Mouse (Mus musculus): ENCODE data around the gene Kdm4a.
A peak's percentile ranks its signal among the peaks of the same experiment; 100 is the strongest.

Gene Kdm4a

DNA sequence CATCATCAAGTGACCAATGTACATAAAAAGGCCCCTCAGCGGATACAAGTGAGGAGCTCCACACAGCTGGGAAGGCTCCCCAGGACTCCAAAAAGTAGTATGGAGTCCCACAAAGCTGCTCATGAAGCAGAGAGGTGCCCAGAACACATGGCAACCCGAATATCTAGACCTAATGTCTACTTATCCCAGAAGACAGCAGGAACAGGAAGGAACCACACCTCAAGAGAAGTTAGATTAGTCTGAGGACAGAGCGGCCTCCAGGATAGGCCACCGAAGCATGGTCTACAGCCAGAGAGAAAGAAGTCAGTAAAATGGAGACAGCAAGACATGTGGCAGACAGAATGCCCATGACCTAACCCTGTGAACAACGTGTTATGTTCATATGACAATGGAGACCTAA is 25.0 kb downstream of the Kdm4a start:
- DNase-seq (ENCODE audit: low spot score), result no peak

DNA sequence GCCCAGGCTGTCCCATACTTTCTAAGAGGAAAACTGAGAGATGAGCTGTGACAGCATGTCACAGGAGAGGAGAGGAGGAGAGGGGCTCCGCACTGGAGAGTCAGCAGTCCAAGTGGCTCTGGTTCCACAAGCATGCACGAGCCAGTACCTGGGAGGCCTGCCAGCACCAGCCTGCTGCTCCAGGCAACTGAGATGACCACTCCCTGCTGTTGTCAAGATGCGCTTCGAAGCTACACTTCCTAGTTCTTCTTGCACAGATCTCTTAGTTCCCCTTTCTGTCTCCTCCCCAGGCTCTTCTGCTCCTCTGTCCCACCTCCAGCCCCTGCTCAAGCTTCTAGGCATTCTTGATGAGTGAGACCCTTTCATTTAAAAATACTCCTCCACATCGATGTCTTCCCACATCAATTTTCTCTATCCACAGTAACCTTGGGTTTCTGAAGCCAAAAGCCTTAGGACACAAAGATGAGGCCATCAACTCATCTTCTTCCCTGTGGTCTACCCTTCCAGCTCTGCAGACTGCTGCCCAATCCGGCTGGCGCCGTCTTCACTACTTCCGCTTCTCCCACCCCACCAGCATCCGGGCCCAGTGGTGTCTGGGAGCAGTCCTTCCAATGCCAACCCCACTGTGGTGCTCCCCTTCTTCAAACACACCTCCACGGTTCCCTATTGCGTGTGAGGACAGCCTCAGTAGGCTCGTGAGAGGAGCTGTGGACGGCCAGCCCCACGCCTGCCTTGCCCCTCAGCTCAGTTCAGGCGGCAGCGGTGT is 27.6 kb downstream of the Kdm4a start:
- DNase-seq (ENCODE audit: low spot score), result no peak

DNA sequence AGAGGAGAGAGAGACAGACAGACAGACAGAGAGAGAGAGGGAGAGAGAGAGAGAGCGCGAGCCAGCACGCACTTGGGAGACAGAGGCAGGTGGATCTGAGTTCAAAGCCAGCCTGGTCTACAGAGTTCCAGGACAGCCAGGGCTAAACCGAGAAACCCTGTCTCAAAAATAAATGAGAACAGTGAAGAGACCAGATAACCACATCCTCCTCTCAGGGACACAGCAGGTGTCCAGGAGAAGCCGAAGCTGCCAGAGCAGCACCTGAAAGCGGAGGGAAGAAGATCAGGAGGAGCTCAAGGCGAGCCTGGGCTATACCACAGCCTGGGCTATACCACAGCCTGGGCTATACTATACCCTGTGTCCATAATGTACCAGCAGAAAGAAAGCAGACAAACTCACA is 29.0 kb downstream of the Kdm4a start:
- no peak for DNase-seq (ENCODE audit: low spot score)

DNA sequence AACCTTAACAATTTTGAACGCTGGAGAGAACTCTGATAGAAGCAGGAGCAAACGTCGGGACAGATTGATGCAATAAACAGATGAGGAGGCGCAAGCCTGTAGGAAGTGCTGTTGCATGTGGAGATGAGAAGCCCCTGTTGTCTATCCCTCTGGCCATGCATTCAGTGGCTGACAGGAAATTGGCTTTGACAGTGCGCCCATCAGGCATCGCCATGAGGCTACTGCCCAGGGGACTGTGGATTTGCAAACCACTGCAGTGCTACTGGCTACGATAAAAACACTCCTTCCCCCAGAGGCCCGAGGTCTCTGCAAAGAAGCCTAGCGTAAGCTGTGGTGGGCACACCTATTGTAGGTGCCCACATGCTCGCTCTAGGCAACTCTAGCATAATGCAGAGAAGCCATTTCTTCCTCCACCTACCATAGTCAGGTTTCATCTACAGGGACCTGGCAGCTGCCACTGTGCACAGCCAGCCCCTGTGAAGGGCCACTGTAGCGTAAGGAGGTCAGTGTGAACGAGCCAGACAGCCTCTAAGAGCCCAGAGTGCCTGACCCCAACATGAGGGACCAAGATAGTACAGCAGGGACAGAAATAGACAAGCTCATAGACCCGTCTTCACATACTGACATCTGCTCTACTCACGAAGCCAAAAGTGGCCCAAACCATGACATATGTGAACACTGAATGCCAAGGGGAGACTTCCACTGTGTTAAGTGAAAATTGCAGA is 29.7 kb downstream of the Kdm4a start:
- DNase-seq (ENCODE audit: low spot score), result no peak

DNA sequence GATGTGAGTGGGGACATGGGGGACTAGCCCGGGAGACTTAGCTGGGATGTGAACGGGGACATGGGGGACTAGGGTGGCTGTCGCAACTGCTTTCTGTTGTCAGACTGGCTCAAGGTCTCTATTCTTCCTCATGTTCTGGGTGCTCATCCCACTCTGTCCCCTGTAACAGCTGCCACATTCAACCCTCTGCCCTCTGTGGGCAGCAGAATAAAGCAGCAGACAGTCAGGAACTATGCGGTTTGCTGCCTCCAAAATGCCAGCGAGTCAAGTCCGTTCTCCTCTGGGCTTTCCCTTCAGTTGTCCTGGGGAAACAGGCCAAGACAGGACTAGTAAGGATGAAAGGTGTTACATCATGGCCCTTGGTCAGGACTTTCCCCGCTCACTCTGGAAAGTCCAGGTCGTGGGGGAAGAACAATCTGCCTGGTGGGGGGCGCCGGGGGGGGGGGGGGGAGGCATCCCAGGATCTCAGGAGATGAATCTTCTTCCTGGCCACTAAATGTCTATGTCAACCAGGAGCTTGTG is 30.7 kb downstream of the Kdm4a start:
- DNase-seq (ENCODE audit: low spot score), result no peak

DNA sequence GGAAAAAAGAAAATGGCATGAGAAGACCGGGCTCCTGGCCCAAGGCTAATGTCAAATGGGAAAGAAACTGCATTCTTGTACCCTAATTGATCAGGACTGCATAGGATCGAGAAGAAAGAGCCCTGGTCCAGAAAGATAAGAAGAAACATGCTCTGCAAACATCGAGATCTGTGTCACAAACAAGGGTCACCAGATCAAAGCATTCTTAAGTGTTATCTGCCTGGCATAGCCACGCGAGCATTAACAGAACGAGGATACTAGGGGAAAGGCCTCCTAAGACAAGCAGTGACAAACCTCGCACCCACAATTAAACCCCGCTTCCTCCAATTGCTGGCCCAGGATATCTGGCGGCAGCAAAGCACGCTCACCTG is 31.5 kb downstream of the Kdm4a start:
- DNase-seq (ENCODE audit: low spot score), result no peak

DNA sequence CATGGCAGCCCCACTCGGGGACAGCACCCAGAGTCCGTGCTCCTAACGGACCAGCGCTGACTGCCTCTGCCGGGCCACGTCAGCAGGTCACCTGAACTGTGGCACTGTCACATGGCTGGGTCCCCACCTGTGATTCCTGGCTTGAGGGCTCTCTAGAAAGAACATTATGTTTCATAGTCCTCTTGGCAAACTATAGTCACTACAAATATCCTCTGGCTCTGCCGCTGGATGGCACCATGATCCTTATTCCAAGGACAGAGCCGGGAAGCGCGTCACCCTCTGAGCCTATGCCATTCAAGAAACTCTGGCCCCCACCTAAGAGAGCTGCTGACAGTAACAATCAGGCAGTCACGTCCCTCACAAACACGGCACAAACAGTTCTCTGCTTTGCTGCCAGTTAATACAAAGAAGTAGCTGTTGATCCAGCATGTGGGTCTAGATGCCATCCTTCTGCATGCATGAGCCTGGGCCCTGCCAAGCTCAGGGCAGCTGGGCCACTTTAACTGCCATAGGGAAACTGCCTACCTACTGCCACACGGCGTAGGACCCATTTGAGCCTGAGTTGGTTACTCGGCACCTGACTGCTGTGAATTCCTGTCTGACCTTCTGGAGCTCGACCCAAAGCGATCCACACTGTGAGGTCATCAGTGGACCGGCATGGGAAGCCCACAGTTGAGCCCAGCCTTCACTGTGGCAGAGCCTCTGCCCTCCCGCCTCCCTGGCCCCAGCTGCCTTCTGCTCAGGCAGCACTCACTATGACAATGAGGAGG is 32.1 kb downstream of the Kdm4a start:
- DNase-seq (ENCODE audit: low spot score), result no peak

DNA sequence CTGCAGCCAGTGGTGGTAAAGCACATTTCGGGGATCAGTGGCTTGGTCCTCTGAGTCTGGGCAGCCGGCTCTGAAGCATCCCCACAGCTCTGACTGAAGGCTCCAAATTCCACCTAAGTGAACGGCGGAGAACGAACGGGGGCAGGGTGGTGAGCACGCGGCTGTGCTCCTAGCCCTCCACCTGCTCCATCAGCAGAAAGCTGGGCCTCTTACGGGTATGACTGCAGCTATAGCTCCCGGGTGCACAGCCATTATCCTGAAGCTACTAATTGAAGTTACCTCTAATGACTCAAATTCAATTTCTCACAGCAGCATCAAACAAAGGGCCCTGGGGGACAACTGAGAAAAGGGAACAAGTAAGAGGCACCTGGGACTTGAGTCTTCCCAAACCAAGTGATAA is 32.8 kb downstream of the Kdm4a start:
- DNase-seq (ENCODE audit: low spot score), result no peak

DNA sequence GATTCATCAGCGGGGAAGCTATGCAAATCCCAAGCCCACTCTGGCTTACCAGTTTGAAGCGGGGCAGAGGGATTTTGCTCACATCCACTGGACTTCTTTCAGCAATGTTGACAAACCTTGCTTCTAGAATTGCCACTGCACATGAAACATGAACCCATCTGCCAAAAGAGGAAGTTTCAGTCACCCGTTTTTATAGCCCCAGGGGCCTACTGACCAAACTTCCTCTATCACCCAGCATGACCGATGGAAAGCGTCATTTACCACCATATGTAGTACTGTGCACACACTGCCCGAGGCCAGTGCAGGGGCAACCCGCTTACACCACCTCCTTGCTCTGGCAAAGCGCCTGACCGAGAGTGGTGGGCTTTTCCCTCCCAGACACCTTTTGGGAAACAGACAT is 35.5 kb downstream of the Kdm4a start:
- no peak for DNase-seq (ENCODE audit: low spot score)

DNA sequence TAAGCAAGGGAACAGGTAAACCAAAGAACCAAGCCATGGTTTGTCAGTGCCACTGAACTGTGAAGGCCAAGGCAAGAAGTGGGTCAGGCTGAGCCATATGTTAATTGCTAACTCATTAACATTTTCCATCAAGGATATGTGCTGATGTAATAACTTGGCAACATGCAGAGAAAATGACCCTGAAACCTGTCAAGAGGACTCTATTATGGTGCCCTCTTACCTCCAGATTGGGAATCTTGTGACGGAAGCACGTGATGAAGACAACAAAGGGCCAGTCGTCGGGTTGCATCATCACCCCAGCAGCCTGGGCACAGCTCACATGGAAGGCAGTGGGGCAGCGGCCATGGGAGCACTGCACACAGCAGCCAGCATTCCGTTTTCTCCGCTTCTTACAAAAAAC is 36.2 kb downstream of the Kdm4a start:
- no peak for DNase-seq (ENCODE audit: low spot score)

DNA sequence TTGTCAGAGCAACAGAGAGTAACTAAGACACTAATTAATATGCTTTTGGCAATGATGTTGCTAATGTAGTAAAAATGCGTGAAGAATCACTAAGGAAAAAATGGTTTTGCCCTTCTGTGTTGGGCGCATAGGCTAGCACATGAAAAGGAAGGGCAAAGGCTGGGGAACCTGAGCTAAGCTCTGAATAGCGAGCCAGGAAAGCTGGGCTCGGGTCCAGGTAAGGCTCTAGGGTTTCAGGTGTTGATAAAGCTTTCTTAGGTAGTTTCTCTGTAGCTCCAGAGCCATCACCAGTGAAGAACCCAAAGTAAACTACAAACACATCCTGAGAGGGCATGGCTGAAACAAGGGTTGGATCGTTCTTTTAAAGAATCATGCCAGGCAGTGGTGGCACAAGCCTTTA is 38.3 kb downstream of the Kdm4a start:
- no peak for DNase-seq (ENCODE audit: low spot score)

DNA sequence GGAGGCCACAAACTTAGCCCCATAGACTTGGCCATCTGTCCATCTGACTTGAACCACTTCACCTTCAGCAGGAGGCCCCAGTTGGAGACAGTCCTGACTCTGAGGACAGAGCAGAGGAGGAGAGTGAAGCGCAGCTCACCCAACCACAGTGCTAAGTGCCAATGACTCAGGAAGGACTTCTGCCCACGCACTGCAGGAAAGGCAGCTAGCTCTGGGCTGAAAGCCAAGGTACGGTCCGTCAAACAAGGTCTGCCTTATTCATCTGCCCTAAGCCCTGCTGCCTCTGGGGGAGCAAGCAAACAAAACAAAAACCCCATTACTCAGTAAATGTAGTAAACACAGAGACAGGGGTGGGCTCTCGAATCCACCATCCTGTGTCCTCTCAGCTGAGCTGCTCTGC is 41.0 kb downstream of the Kdm4a start:
- no peak for DNase-seq (ENCODE audit: low spot score)

DNA sequence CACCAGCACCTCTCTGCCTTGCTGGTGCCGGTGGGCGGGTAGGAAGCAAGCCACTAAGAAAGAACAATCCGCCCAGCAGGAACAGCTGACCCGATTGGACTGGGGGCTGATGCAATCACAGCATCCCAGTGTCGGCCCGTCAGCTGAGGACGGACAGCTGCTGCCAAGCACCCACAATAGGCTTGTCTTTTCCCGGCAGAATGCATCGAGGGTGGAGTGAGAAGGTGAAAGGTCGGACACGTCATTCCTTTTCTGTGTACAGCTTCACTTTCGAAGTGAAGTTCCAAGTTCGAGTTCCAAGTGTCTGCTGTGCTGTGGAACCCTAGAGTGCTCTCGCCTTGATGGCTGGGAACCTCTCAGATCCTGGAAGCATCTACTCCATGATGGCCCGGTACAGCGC is 42.0 kb downstream of the Kdm4a start:
- no peak for DNase-seq (ENCODE audit: low spot score)

DNA sequence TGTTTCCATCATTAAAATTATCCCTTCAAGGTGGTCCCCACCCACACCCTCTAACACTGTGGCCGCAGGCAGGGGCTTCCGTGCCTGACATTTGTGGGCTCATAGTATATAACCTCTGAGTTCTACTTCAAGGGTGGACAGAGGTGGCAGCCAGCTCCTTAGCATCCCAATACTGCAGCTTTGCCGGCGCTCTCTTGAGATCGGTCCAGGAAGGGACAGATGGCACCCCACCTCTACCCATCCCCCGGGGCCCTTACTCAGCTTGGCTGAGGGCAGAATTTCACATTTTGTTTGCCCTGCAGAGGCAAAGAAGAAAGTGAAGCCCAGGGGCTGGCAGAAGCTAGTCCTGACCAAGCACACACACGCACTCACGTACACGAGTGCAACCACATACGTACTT is 42.5 kb downstream of the Kdm4a start:
- DNase-seq (ENCODE audit: low spot score), result no peak

DNA sequence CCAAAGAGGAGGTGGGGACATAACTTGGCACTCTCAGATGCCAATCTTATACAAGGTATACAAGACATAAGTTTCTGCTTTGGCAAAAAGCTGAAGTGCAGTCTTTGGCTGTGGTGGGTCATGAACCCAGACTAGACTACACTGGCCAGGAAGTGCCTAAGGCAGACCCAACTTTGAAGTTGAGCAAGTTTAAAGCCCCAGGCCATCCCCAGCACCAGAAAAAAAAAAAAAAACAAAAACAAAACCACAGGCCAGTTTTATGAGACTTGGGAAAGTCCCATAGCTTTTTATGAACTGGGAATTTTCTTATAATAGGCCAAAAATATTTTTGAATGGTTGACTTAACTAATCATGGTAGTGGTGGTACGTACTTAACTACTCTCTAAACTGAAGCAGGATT is 44.4 kb downstream of the Kdm4a start:
- DNase-seq (ENCODE audit: low spot score), result no peak

DNA sequence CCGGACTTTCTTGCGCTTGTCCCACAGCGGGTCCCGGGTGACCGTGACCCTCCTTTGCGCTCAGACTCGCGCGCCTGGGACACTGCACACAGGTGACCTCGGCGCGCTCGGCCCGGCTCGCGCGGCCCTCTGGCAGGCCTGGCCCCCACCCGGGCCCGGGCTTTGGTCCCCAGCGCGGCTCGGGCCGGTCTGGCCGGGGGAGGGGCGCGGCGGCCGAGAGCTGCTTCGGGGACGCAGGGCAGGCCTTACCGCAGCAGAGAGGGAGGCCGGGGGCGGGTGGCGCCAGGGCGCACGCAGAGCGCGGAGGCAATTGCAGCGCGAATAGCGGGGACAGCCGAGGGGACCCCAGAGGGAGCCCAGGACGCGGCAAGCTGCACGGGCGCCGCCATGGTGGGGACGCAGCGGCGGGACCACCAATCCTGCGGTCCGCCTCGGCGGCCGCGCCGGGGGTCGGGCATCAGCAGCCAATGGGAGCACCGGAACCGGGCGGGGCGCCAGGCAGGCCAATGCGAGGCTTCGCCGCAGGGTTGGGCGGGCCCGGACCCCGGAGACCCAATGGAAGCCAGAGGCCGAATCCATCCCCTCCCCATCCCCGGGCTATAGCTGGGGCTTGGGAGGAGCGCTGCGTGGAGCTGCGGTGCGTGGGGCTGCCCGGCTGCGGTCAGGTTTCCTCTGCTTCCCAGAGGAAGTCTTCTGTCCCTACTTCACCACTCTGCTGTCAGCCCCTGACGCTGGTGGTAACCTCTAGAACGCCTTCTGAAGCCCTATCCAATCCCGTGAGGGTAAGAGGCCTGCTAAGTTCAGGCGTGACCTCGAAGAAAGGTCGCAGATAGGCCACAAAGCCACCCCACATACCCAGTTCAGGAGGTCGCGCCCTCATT is 45.1 kb downstream of the Kdm4a start, which contains the start of gene St3gal3:
Gene St3gal3, minus strand, starts transcription at position 430 of the 881 bp plus-strand sequence.
- peak; percentile 93 for DNase-seq (ENCODE audit: low spot score)

DNA sequence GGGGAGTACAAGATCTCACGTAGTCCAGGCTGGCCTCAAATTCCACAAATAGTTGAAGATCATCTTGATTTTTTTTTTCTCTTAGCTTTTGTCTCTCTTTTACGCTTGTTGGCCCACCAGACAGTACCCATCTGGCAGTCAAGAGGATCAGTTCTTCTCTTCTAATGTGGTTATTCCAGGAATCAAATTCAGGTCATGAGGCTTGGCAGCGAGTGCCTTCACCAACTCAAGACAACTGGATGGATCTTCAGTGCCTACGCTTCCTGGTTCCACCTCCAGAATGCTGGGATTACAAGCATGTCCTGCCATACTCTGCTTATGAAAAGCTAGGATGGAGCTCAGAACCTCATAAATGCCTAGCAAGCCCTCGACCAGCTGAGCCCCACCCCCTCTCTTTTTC is 48.5 kb downstream of the Kdm4a start:
- DNase-seq (ENCODE audit: low spot score), result no peak

DNA sequence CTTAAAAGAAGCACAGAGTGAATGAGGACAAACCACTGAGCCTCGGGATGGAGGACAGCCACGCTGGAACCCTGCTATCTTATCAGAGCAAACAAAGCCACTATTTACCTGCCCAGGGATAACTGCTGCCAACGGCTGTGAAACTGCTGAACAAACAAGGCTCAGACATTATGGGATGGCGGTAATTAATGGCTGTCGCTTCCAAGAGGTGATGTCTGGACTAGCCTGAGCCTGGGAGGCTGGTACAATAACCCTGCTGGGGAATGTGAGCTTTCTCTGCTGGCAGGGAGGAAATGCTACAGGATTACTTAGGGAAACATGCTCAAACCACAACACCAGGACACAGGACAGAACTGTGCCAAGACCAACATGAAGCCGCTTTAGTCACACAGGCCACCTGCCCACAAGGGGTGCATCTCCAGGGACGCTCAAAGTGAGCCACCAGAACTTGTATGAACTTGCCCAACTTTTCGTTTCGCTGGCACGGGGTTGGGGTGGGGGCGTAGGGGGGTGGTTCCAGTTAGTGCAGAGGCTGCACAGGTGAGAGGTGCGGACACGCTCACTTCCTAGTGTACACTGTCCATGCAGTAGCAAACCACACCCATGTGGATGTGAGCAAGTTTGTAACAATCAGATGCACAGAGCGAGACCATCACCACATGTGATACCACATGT is 56.7 kb downstream of the Kdm4a start:
- DNase-seq (ENCODE audit: low spot score), result no peak

DNA sequence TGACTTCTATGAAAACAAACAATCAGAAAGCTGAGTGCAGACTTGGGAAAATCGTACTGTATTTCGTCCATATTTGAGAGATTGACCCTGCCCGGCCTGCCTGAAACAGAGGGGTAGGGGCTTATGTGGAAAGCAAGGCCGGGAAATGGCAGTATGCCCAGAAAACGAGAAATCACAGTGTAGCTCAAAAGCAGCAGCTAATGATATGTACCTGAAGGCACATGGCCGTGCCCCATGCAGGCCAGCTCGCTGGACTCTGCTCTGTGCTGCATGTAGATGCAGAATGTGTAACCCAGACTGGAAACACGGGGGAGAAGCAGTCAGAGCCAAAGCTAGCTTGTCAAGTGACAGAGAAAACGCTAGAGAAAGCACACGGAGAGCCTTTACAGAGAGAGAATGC is 57.8 kb downstream of the Kdm4a start:
- no peak for DNase-seq (ENCODE audit: low spot score)

DNA sequence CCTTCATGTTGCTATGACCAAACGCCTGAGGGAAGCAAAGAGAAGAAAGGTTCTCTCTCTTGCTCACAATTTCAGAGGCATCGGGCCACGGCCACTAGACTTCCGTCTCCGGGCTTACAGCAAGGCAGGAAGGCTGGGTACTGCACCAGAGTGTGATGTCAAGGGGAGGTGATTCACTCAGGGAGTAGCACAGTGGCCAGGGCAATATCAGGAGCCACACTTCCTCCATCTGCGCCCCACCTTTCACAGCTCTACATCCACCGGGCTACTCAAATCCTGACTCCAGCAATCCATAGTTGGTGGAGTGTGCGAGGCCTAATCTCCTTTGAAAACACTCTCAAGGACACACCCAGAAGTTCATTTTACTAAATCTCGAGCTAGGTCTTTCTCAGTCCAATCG is 62.3 kb downstream of the Kdm4a start:
- DNase-seq (ENCODE audit: low spot score), result no peak

DNA sequence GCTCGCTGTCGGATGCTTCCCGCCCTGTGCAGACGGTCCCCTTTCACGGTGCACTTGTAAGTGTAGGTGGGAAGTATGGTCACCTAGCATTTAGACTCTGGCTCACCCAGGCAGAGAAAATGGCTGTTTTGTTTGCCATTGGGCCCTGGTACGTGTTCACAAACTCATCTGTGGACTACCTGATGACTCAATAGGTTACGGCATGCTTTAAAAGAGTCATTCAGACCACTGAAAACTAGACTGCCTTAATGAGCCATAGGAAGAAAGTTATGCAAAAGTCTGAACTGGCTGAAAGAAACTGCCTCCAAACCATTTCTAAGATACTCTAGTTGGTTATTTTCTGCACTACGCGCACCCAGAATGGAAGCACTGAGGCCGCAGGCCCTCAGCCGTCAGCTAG is 63.7 kb downstream of the Kdm4a start:
- no peak for DNase-seq (ENCODE audit: low spot score)
